Mouse (Mus musculus): ENCODE data around the gene 9230110F15Rik. TPM values are rescaled to one million over a fixed set of nuclear protein-coding genes. Genes with fewer than 3 reads are reported as not detected.
"Not testable (repeated sequence)": the region's sequence is repeated elsewhere in the genome, so short reads cannot be mapped to it uniquely, and the experiment has no call there.

The 9230110F15Rik gene
- total RNA-seq (2021): not detected
- long read RNA-seq, experiment 1: 0 reads
- long read RNA-seq, experiment 2: 0 reads

DNA sequence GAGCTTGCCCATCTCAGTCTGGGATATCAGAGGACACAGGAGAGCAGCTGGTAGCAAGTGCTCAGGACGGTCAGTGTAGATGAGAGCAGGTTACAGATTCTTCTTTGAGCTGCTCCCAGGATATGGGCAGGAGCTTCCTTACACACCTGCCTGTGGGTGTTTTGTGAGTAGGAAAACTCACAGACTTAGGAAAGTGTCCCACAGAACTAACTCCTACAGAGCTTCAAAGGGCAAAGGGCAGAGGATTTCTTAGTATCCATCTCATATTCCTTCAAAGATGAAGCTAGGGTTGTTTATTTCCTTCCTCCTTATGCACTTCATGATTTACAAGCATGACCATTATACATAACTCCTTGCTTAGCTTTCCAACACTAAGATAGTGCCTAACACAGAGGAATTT, at the start of gene 9230110F15Rik:
9230110F15Rik (minus strand) TSS at position 101 of the 400 bp plus-strand sequence.
- no peak for DNase-seq (ENCODE audit: low spot score in 2 of 2)

DNA sequence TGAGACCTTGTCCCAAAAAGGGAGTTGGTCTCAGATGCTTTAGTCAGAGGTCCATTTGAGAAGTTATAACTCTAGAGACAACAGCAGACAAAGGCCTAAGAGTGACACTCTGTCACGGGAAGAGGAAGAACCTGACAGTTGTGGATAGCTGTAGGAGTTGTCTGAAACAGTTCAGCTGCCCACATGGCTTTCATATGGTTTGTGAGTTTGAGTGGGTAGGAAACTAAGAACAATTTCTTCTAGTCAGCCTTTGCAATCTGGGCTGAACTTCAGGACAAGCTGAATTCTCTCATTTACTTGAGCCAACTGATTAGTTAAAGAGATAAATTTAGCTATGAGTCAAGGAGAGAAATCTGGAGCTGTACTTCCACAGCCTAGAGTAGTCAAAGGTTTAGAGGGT, 49.2 kb upstream of the 9230110F15Rik start:
- DNase-seq (ENCODE audit: low spot score in 2 of 2): not testable (repeated sequence)

DNA sequence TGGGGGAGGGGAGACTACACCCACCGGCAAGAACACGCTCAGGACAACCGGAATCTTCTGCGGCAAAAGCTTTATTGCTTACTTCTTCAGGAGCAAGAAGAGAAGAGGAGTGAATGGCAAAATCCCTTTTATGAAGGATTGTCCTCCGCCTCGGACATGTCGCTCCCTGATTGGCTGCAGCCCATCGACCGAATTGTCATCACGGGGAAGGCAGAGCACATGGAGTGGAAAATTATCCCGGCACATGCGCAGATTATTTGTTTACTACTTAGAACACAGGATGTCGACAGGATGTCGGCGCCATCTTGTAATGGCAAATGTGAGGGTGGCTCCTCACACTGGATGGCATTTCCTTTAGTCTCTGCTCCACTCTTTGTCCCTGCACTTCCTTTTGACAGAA, 26.1 kb downstream of the 9230110F15Rik start:
- DNase-seq (ENCODE audit: low spot score in 2 of 2): not testable (repeated sequence)

DNA sequence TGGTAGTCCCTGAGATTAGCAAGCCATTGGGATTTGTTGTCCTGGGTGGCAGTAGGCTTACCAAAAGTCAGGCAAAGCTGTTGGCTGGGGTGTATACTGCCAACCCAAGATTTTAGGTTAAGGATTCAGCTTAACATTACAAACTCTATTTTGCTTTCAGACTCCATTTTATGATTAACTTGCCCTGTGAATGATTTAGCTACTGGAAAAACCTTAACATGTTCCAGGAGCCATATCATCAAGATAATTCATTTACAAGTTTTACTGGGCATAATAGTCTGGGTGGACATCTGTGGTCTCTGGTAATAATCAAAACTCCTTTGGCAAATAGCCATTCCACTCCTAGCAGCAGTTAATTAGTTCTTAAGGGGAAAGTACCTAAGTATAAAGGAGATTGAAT, 45.8 kb downstream of the 9230110F15Rik start:
- no peak for DNase-seq (ENCODE audit: low spot score in 2 of 2)

DNA sequence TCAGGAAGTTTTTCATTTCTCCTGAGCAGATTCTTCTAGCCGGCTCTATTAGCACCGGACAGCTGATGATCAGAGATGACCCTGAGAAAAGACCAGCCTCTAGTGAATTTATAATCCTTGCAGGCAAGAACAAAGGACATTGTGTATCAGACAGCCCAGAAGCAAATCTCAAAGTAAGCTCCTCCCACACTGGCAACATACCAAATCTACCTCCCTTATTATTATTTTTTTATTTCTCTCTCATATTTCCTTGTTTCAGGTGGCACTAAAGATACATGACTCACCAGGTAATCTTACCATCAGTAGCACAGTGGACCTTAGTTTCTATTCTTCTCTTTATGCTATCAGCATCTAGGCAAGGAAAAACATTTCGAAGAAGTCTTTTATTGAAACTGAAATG, 53.9 kb downstream of the 9230110F15Rik start, which contains the start of the genes Gm27235 and D730048I06Rik:
Gm27235 (minus strand) TSS at position 101 of the 400 bp plus-strand sequence.
D730048I06Rik (minus strand) TSS at position 112 of the 400 bp plus-strand sequence.
- no peak for DNase-seq (ENCODE audit: low spot score in 2 of 2)

Other genes starting within 250 kb of the 9230110F15Rik start
- gene Pate4, start 232.2 kb downstream of the 9230110F15Rik start, total RNA-seq (2021): not detected
- not detected for gene Pate3, start 195.9 kb downstream of the 9230110F15Rik start, total RNA-seq (2021)
- gene Pate1, start 156.8 kb downstream of the 9230110F15Rik start, total RNA-seq (2021): not detected
- gene Gm17677, start 103.1 kb downstream of the 9230110F15Rik start, total RNA-seq (2021): not detected
- gene Gm17727, start 66.0 kb downstream of the 9230110F15Rik start, total RNA-seq (2021): not detected
- not detected for gene Gm27235, start 54.0 kb downstream of the 9230110F15Rik start, total RNA-seq (2021)
- gene D730048I06Rik, start 54.0 kb downstream of the 9230110F15Rik start, total RNA-seq (2021): not detected
- not detected for gene 9230113P08Rik, start 64.3 kb upstream of the 9230110F15Rik start, total RNA-seq (2021)